Mouse (Mus musculus) erythroblast, adult 5-6 weeks (primary cell): ENCODE measurements around the gene Tnik. TPM values are rescaled to one million over a fixed set of nuclear protein-coding genes. Genes with fewer than 3 reads are reported as not detected.

ENCODE experiments used
- ATAC-seq: replicated peaks from 2 replicates; pipeline ENCODE4 v1.8.0; 2016; ENCODE audit warnings: moderate number of reproducible peaks, mild to moderate bottlenecking, moderate TSS enrichment, inconsistent platforms; ENCODE audit not compliant: poor library complexity, low FRiP score, severe bottlenecking
- total RNA-seq, 2 experiments: library from RNA; stranded (forward) in 1 of 2; stranded (reverse) in 1 of 2; fragments of 150-400 nt in 1 of 2; fragments of 200-764, 138-1000 nt in 1 of 2; gene quantifications; 2 replicates each; pipeline versions ENCODE4 v1.2.3 to v1.2.4; 2015 to 2017; ENCODE audit warnings: low replicate concordance in 2 of 2

Gene Tnik
- total RNA-seq, 2 experiments from 2014 or later: 0.19 to 2.2 TPM

GRCm38 (mm10) chr3:28345446-28345845 lies 82.4 kb downstream of the Tnik start:
- no peak for ATAC-seq

- ATAC-seq: no peak
Measured at GRCm38 (mm10) chr3:28345961-28346360, 82.9 kb downstream of the Tnik start.

- no peak for ATAC-seq
Measured at GRCm38 (mm10) chr3:28346476-28346875, 83.5 kb downstream of the Tnik start.

- ATAC-seq: no peak
Measured at GRCm38 (mm10) chr3:28348746-28349145, 85.7 kb downstream of the Tnik start.

DNA sequence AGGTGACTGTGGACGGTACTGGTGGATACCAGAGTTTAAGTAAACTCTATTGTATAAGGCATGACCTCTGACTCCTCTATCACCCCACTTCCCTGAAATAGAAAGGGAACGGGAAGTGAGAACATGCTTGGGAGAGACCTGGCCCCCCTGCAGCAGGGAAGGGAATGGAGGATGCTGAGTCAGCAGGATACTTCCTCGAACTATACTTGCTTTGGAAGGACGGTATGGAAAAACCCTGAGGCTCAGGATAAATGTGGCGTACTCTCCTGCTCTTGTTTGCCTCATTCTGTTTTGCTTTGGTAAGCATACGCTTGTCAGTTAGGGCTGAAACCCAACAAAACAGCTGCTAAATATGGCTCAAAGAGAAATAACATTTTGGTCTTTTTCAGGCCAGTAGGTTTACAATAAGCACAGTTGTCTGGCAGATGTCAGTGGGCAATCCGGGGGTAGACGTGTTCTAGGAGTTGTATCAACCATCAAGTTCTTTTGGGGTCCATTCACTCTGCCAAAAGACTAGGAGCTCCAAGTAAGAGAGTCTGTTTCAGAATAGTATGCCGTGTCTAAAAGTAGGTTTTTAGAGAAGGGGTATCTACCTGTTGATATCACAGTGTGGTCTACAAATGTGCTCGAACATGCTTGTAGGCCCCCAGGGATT lies 87.3 kb downstream of the Tnik start:
- ATAC-seq: no peak

- no peak for ATAC-seq
Measured at GRCm38 (mm10) chr3:28358391-28358790, 95.4 kb downstream of the Tnik start.

DNA sequence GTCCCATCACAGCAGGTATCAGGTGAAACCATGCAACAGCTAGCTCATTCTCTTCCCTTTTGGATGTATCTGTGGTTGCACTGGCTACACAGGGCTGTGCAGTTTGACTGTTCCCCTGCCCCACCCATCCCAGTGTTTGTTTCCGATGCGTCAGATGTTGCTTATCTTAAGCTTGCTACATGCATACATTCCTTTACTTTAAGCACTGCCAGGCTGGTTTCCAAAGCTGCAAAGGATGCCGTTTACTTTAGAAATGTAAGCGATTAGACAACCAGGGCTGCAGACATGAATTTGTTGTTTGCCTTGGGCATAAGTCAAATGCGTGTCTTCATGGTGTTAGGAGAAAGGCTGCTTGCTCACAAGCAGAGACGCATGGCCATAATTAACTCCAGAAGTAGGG lies 96.1 kb downstream of the Tnik start:
- no peak for ATAC-seq

GRCm38 (mm10) chr3:28361056-28361455 lies 98.0 kb downstream of the Tnik start:
- ATAC-seq: no peak

GRCm38 (mm10) chr3:28363441-28364125 lies 100.6 kb downstream of the Tnik start:
- ATAC-seq: no peak

DNA sequence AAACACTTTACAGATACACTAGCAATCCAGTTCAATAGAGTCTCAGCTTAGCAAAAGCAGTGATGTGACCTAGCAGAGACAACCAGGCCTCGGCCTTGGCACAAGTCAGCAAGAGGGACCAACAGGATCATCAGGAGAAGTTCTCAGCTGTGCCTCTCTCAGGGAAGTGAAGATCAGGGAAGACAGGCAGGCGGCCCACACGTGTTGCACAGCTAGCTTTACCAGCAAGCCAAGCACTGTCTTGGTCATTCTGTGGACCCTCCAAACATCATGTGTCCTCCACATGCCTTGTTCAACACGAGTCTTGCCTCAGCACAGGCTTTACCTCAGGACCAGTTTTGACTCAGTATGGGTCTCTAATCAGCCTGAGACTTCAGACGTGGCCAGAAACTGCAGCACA lies 105.7 kb downstream of the Tnik start:
- no peak for ATAC-seq

GRCm38 (mm10) chr3:28369266-28369665 lies 106.3 kb downstream of the Tnik start:
- no peak for ATAC-seq

DNA sequence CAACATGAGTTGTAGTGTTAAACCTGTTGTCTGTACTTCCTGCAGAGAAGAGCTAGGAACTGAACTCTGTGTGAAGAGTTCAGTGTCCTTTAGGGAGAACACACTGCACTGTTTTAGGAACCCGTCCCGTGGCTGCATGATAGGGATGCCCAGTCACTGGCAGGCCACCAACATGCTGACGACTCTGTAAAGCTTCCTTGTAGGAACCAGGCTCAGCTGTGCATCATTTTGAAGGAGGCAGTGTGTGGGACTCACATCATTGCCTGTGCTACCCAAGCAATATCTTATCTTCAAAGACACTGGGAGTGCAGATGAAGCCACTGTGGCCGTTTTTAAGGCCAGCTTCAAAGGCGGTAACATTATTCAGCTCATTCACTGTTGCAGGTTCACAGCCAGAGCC lies 106.7 kb downstream of the Tnik start:
- no peak for ATAC-seq

- ATAC-seq: no peak
Measured at GRCm38 (mm10) chr3:28371583-28371982, 108.6 kb downstream of the Tnik start.

- ATAC-seq: no peak
Measured at GRCm38 (mm10) chr3:28372459-28372858, 109.4 kb downstream of the Tnik start.

DNA sequence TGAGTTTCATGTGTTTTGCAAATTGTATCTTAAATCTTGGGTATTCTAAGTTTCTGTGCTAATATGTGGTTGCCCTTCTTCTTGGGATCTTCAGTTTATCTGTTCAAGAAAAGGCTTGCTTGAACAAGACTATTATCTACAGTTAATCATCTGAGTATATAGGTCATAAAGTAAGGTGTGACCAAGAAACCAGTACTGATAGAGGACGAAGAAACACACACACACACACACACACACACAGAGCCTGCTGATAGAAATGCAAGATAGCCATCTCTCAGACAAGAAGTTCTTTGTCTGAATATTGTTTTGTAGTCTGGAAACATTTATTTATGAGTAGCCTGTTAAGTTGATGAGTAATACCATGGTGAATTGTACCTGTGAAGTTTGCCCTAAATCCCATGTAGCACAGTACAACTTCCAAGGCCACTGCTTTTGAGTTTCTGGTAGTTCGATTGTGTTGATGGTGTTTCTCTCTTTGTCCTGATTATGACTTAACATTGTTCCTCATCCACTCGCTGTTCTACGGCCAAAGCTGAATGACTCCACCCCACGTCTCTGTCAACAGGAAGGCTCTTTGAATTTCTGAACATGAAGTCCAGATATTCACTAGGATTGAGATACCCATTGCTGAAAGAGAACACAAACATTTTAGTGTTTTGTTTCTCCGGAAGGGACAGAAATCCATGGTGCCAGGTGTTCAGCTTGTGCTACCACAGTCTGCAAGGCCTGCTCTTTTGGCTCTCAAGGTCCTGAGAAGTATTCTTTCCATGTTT lies 111.9 kb downstream of the Tnik start:
- no peak for ATAC-seq

DNA sequence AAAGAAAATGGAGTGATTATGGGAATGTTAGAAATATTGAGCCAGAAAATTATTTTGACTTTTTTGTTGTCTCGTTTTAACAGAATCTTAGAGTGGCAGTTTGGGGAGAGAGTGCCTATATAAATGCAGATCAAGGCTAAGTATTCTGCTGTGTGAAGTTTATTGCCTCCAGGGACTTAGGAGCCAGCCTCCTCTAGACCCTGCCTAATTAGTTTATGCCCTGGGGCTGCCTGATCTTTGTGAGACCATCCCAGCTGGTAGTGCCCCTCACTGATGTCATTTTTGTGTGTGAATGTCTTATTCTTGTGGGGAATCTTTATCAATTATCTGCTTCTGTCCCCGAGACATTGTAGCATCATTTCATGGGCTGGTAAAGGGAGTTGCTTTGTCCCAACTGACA lies 117.2 kb downstream of the Tnik start:
- ATAC-seq: no peak

- ATAC-seq: no peak
Measured at GRCm38 (mm10) chr3:28383526-28384126, 120.6 kb downstream of the Tnik start.

- ATAC-seq: no peak
Measured at GRCm38 (mm10) chr3:28385199-28385975, 122.4 kb downstream of the Tnik start.

GRCm38 (mm10) chr3:28388540-28388939 lies 125.5 kb downstream of the Tnik start:
- no peak for ATAC-seq

DNA sequence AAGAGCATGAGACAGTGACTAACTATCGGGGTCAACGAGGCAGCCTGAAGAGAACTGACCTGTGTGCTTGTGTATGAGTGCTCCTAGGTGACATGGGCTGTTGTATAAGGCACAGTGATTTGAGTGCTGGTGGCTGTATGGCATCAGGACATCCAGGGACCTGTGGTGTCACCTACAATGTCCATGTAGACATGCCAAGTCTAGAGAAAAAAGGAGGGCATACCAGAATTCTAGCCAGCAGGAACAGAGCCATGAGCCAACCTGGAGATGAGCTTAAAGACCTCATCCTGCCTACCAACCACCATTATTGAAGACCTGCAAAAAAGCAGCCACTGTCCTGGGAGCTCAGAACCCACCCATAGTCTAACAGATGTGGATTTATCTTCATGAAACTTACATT lies 127.2 kb downstream of the Tnik start:
- ATAC-seq: no peak
